Mouse (Mus musculus): ENCODE results near the gene Tom1l1.

DNA sequence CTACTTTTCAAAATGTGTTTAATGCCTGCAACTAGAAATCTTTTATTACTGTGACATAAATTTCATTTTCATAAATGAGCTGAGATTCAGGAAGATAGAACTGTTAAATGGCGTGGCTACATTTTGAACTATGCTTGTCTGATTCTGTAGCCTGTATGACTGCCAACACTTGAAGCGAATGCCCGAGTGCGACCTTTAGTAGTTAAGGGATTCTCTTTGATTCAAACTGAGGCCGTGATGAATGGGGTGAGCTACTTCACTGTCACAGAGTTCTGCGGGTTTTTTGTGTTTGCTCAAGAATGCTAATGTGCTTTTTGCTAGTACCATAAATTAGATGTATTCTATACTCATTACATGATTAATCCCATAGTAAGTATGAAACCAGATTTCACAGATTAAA lies 2.2 kb upstream of the Tom1l1 start:
- no peak for TF ChIP-seq POLR2A (IDR thresholded peaks at IDR 0.05; ENCODE audit: borderline replicate concordance, control insufficient read depth, low read depth, low read length)
- TF ChIP-seq CTCF (IDR thresholded peaks at IDR 0.05; ENCODE audit: control insufficient read depth, insufficient read depth, low read length): no peak

Measured in bone marrow, adult 2 months (tissue).